Mouse (Mus musculus): ENCODE data around the gene Frs2.

DNA sequence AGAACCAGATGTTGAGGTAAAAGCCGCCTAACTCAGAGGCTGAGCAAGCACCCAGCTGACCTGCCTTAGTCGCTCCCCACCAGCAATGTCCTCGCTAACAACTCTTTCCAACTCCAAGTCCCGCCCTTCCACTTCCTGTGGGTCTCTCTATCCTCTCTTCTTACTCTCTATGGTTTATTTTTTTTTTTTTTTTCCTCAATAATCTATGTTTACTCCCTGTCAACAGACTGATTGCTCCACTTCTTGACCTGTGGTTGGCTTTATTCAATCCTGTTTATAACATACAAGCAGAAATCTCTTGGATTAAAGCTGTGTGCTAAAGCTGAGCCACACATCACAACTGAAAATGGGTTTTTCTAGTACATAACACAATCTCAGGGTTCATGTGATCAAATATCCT is 47.4 kb upstream of the Frs2 start:
- TF ChIP-seq POLR2A (IDR thresholded peaks at IDR 0.05; ENCODE audit: insufficient read depth, low read depth, low read length) (no peak), CTCF (IDR thresholded peaks at IDR 0.05; ENCODE audit: insufficient read depth, low read depth, low read length) (no peak)
